Mouse (Mus musculus): ENCODE measurements around the gene Fam104a. TPM values are rescaled to one million over a fixed set of nuclear protein-coding genes. Genes with fewer than 3 reads are reported as not detected.

Gene Fam104a
- 53.2 and 53.7 TPM in 2 replicates for polyA plus RNA-seq (2014; fragmentation: Nextera tagmentation; extraction: Ambion mirVana)

- Histone ChIP-seq H3K36me3 (ENCODE audit: control insufficient read depth, insufficient read depth, low read length) (peaks cover 11% of the 10 kb centered on the region), H3K9ac (ENCODE audit: low read length) (peak within 1 kb of the TSS; percentile 89), H3K4me1 (ENCODE audit: control insufficient read depth, insufficient read depth, low read length) (peaks cover 23% of the 10 kb centered on the region), H3K27ac (ENCODE audit: low read depth, low read length) (peak within 1 kb of the TSS; percentile 93), H3K9me3 (replicated peaks; ENCODE audit: control insufficient read depth, low read length) (no peaks in the 10 kb centered on the region), H3K4me3 (ENCODE audit: low read depth, low read length) (peak within 1 kb of the TSS; percentile 95), H3K27me3 (replicated peaks; ENCODE audit: control insufficient read depth, insufficient read depth, low read length) (no peaks in the 10 kb centered on the region), H3K4me2 (ENCODE audit: low read length) (peak within 1 kb of the TSS; percentile 95)
- WGBS: under 1% methylated on average over 70 of the region's 73 CpGs
- ATAC-seq: peak; percentile 97
- DNase-seq (ENCODE audit: low spot score): peak; percentile 98
These were observed at the start of gene Fam104a, which contains the start of gene D11Wsu47e for GRCm38 (mm10) chr11:113683957-113684706. Gene Fam104a (minus strand): TSS chr11:113684155. Gene D11Wsu47e (plus strand): TSS chr11:113684412.

GRCm38 (mm10) chr11:113731945-113732612 lies 48.1 kb upstream of the Fam104a start:
- H3K36me3 ChIP-seq (ENCODE audit: control insufficient read depth, insufficient read depth, low read length): peaks cover 29% of the 10 kb centered on the region
- peaks cover 11% of the 10 kb centered on the region for H3K4me1 ChIP-seq (ENCODE audit: control insufficient read depth, insufficient read depth, low read length)
- H3K27ac ChIP-seq (ENCODE audit: low read depth, low read length): no peak overlapping the region
- DNase-seq (ENCODE audit: low spot score) (no peak), ATAC-seq (no peak)
- H3K27me3 ChIP-seq (replicated peaks; ENCODE audit: control insufficient read depth, insufficient read depth, low read length): no peaks in the 10 kb centered on the region
- no peaks in the 10 kb centered on the region for H3K9me3 ChIP-seq (replicated peaks; ENCODE audit: control insufficient read depth, low read length)
- no peak overlapping the region for H3K9ac ChIP-seq (ENCODE audit: low read length)
- no peak overlapping the region for H3K4me2 ChIP-seq (ENCODE audit: low read length)
- H3K4me3 ChIP-seq (ENCODE audit: low read depth, low read length): no peak overlapping the region
- 93% methylated on average over 10 of the region's 10 CpGs for WGBS

- ATAC-seq: no peak
- Histone ChIP-seq H3K9me3 (replicated peaks; ENCODE audit: control insufficient read depth, low read length) (no peaks in the 10 kb centered on the region), H3K4me1 (ENCODE audit: control insufficient read depth, insufficient read depth, low read length) (peaks cover 14% of the 10 kb centered on the region), H3K27ac (ENCODE audit: low read depth, low read length) (no peak overlapping the region), H3K4me3 (ENCODE audit: low read depth, low read length) (no peak overlapping the region), H3K4me2 (ENCODE audit: low read length) (no peak overlapping the region), H3K36me3 (ENCODE audit: control insufficient read depth, insufficient read depth, low read length) (peaks cover 41% of the 10 kb centered on the region), H3K27me3 (replicated peaks; ENCODE audit: control insufficient read depth, insufficient read depth, low read length) (no peaks in the 10 kb centered on the region), H3K9ac (ENCODE audit: low read length) (no peak overlapping the region)
- no peak for DNase-seq (ENCODE audit: low spot score)
- WGBS: 74% methylated on average over 3 of the region's 3 CpGs
These were observed 46.9 kb upstream of the Fam104a start for GRCm38 (mm10) chr11:113730879-113731278.

- 72% methylated on average over 8 of the region's 8 CpGs for WGBS
- Histone ChIP-seq H3K4me2 (ENCODE audit: low read length) (no peak overlapping the region), H3K9ac (ENCODE audit: low read length) (no peak overlapping the region), H3K4me3 (ENCODE audit: low read depth, low read length) (no peak overlapping the region), H3K27ac (ENCODE audit: low read depth, low read length) (no peak overlapping the region), H3K27me3 (replicated peaks; ENCODE audit: control insufficient read depth, insufficient read depth, low read length) (no peaks in the 10 kb centered on the region), H3K4me1 (ENCODE audit: control insufficient read depth, insufficient read depth, low read length) (peaks cover 22% of the 10 kb centered on the region), H3K36me3 (ENCODE audit: control insufficient read depth, insufficient read depth, low read length) (peaks cover 38% of the 10 kb centered on the region), H3K9me3 (replicated peaks; ENCODE audit: control insufficient read depth, low read length) (no peaks in the 10 kb centered on the region)
- ATAC-seq: no peak
- no peak for DNase-seq (ENCODE audit: low spot score)
These were observed 46.0 kb upstream of the Fam104a start for GRCm38 (mm10) chr11:113729917-113730316.

GRCm38 (mm10) chr11:113729239-113729638 lies 45.3 kb upstream of the Fam104a start:
- no peak overlapping the region for H3K4me2 ChIP-seq (ENCODE audit: low read length)
- no peak overlapping the region for H3K9ac ChIP-seq (ENCODE audit: low read length)
- WGBS: 84% methylated on average over 21 of the region's 21 CpGs
- DNase-seq (ENCODE audit: low spot score): no peak
- H3K27me3 ChIP-seq (replicated peaks; ENCODE audit: control insufficient read depth, insufficient read depth, low read length): no peaks in the 10 kb centered on the region
- peaks cover 38% of the 10 kb centered on the region for H3K36me3 ChIP-seq (ENCODE audit: control insufficient read depth, insufficient read depth, low read length)
- H3K27ac ChIP-seq (ENCODE audit: low read depth, low read length): no peak overlapping the region
- no peak for ATAC-seq
- peaks cover 16% of the 10 kb centered on the region for H3K4me1 ChIP-seq (ENCODE audit: control insufficient read depth, insufficient read depth, low read length)
- no peak overlapping the region for H3K4me3 ChIP-seq (ENCODE audit: low read depth, low read length)
- H3K9me3 ChIP-seq (replicated peaks; ENCODE audit: control insufficient read depth, low read length): no peaks in the 10 kb centered on the region

GRCm38 (mm10) chr11:113727992-113728391 lies 44.0 kb upstream of the Fam104a start:
- Histone ChIP-seq H3K9me3 (replicated peaks; ENCODE audit: control insufficient read depth, low read length) (no peaks in the 10 kb centered on the region), H3K9ac (ENCODE audit: low read length) (no peak overlapping the region), H3K4me2 (ENCODE audit: low read length) (no peak overlapping the region), H3K27me3 (replicated peaks; ENCODE audit: control insufficient read depth, insufficient read depth, low read length) (no peaks in the 10 kb centered on the region), H3K4me3 (ENCODE audit: low read depth, low read length) (no peak overlapping the region), H3K4me1 (ENCODE audit: control insufficient read depth, insufficient read depth, low read length) (peaks cover 16% of the 10 kb centered on the region), H3K27ac (ENCODE audit: low read depth, low read length) (no peak overlapping the region), H3K36me3 (ENCODE audit: control insufficient read depth, insufficient read depth, low read length) (peaks cover 38% of the 10 kb centered on the region)
- WGBS: 79% methylated on average over 6 of the region's 6 CpGs
- ATAC-seq: no peak
- no peak for DNase-seq (ENCODE audit: low spot score)

- Histone ChIP-seq H3K9me3 (replicated peaks; ENCODE audit: control insufficient read depth, low read length) (no peaks in the 10 kb centered on the region), H3K27me3 (replicated peaks; ENCODE audit: control insufficient read depth, insufficient read depth, low read length) (no peaks in the 10 kb centered on the region), H3K4me2 (ENCODE audit: low read length) (no peak overlapping the region), H3K9ac (ENCODE audit: low read length) (no peak overlapping the region), H3K4me3 (ENCODE audit: low read depth, low read length) (no peak overlapping the region), H3K4me1 (ENCODE audit: control insufficient read depth, insufficient read depth, low read length) (peaks cover 16% of the 10 kb centered on the region), H3K27ac (ENCODE audit: low read depth, low read length) (no peak overlapping the region), H3K36me3 (ENCODE audit: control insufficient read depth, insufficient read depth, low read length) (peaks cover 38% of the 10 kb centered on the region)
- DNase-seq (ENCODE audit: low spot score) (no peak), ATAC-seq (no peak)
- WGBS: 79% methylated on average over 14 of the region's 14 CpGs
These were observed 43.3 kb upstream of the Fam104a start for GRCm38 (mm10) chr11:113726994-113727888.

GRCm38 (mm10) chr11:113725235-113726048 lies 41.5 kb upstream of the Fam104a start:
- peak; percentile 60 for DNase-seq (ENCODE audit: low spot score)

More at GRCm38 (mm10) chr11:113725235-113726048, 41.5 kb upstream of the Fam104a start:
- peak; percentile 56; the same call in 1 of the 2 replicates for ATAC-seq
- WGBS: 55% methylated on average over 4 of the region's 4 CpGs
- H3K4me3 ChIP-seq (ENCODE audit: low read depth, low read length): no peak overlapping the region
- H3K4me1 ChIP-seq (ENCODE audit: control insufficient read depth, insufficient read depth, low read length): peaks cover 16% of the 10 kb centered on the region
- H3K27ac ChIP-seq (ENCODE audit: low read depth, low read length): peak overlapping the region; percentile 58; the same call in 1 of the 2 replicates
- H3K4me2 ChIP-seq (ENCODE audit: low read length): no peak overlapping the region
- H3K9ac ChIP-seq (ENCODE audit: low read length): no peak overlapping the region
- peaks cover 38% of the 10 kb centered on the region for H3K36me3 ChIP-seq (ENCODE audit: control insufficient read depth, insufficient read depth, low read length)
- no peaks in the 10 kb centered on the region for H3K27me3 ChIP-seq (replicated peaks; ENCODE audit: control insufficient read depth, insufficient read depth, low read length)
- H3K9me3 ChIP-seq (replicated peaks; ENCODE audit: control insufficient read depth, low read length): no peaks in the 10 kb centered on the region

All from forebrain, embryonic 14.5 days (tissue).